Mouse (Mus musculus) megakaryocyte, adult 5-6 weeks (primary cell): ENCODE results near the gene Clrn3. TPM values are rescaled to one million over a fixed set of nuclear protein-coding genes. Genes with fewer than 3 reads are reported as not detected.
A peak's percentile ranks its signal among the peaks of the same experiment; 100 is the strongest.

Source experiments
- ATAC-seq: 2 replicates; pipeline ENCODE4 v1.8.0; 2016; ENCODE audit warnings: mild to moderate bottlenecking, inconsistent platforms; ENCODE audit not compliant: poor library complexity, severe bottlenecking
- total RNA-seq, 2 experiments: library from RNA; stranded (forward) in 1 of 2; stranded (reverse) in 1 of 2; fragments of 153-499, 151-499 nt in 1 of 2; fragments of 221-1000, 200-1000 nt in 1 of 2; gene quantifications; 2 replicates each; pipeline versions ENCODE4 v1.2.3 to v1.2.4; 2015 to 2017

Clrn3 gene
- total RNA-seq, 2 experiments from 2014 or later = not detected

DNA sequence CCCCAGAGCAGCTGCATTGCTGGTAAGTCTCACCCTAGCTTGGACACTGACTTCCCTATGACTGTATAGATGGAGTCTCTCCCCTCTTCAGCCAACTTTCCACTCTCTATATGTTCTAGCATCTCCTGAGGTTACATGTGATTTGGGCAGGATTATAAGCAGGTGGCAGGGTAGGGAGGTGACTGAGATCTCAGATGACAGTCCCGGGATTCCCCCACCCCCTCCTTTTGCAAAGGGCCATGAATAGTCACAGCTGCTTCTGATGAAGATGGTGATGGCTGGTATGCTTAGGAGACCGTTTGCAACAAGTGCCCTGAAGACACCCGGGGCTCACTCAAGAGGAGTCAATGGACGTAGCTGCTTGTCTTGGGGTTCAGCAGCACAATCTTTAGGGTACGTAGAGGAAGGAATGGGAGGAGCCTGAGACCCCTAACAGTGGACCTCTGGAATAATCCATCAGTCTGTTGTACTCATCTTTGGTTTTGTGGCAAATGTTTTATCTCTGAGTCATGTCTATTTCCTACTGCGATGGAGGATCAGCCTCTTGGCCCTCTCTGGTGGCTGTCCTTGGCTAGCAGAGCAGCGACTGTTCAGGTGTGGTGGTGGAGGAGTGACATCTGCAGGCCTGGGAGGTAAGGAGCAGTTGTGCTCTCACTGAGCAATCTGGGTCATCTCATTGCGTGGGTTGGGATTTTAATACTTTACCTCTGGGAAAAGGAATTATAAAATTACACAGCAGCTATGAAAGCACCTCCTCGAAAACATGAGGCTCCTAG lies 38.5 kb downstream of the Clrn3 start:
- ATAC-seq = no peak

DNA sequence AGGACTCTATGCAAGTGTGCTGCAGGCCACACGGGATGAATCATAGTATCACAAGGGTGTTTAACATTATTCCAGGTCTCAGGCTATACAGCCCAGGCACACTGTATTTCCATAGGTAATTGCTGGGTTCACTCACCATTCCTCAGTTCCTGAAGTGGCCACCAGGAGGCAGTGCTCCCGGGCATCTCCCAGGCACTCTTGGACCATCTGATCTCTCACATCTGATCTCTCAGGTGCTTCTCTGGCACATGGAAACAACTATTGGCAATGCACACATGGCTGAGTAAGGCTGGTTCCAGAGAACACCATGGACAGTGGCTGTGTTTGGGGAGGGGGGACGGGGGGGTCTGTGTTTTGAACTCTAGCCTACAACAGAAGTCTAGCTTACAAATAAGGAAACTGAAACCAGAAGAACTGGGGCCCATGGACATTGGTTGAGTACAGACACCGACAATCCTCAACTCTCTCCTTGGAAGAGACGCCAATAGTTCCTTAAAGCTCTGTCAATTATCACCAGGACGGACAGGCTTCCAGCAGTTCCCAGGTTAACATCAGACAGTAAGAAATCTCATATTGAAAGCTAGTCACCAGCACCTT lies 40.1 kb downstream of the Clrn3 start:
- ATAC-seq = peak; percentile 65; the same call in 1 of the 2 replicates

- peak; percentile 82 for ATAC-seq
Measured at GRCm38 (mm10) chr7:135487423-135487822, 41.0 kb downstream of the Clrn3 start.

DNA sequence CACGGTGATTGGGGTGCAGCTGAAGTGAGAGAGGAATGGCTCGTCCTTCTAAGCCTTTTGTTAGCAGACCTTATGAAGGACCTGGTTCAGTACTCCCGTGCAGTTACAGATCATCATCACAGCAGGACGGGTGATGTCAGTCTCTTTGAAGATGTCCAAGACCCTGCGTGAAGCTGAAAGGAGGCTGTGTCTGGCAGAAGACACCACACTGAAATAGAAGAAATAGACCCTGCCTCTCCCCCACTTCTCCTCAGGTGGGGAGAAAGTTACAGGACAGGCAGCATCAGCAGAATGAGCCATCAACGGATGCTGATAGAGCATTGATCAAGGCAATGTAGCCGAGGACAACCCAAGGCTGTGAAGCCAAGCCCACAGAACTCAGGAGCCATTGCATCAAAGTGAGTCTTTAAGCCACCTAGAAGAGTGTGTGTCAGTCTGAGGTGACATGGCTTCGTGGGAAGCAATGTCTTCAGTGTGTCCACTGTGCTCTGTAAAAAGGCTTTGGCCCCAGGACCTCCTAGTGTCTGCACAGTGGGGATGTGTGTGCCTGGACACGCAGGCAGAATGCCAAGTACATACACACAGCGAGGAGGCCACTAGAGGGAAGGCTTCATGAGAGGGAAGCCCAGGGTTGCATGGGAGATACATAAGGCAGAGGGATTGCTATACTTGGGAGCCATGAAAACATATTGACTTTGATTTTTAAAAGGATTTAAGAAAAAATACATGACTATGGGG lies 41.6 kb downstream of the Clrn3 start:
- no peak for ATAC-seq

DNA sequence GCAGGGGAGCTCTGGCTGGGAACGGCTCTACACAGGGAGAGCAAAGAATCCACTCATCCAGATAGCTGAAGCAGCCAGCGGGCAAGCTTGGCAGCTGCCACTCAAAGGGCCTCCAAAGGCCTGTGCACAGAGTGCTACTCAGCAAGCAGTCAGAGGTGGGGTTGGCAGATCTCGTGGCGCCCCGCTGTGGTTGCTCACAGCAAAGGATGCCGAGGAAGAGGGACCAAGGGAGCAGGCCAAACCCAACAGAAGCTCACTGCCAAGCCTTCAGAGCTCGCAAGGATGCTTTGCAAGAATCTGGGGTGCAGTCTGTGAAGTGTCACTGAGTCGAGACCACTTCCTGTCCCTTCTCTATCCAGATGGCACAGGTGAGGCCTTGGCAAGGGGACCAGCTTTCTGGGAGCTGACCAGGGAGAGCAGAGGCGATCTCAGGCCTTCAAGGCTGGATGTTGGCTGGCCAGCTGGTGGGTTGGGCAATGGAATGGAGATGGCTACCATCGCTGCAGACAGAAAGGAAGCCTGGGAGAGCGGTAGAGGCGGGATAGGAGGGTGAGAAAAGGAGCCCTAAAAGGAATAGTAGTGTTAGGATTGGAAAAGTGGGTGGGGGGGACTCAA lies 42.6 kb downstream of the Clrn3 start:
- ATAC-seq = no peak

DNA sequence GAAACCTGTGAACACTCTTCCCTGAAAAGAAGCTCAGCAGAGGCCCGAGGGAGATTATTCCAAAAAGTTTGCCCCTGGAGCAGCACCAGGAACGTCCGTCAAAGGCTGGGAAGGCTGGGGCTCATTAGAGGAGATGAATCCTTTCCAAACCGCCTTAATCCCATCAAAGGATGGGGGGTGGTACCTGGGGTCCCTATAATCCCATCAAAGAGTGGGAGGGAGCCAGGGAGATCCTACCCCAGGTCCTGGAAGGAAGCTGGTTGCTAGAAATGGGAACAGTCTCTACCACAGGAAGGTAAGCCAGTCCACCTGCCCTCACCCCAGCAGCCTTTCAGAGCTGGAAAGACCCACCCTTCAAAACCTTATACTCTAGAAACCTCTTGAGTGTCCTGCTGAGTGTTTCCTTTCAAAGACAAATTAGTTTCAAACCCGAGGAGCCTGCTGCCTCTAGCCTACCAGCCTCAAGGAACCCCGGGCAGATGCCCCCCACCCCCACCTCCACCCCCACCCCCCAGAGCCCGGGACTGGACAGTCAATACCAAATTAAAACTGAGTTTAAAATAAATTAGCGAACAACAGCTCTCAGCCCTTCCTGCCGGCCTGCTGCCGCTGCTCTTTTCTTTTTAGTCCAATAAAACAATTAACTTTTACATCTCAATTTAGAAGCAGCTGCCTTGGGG lies 43.2 kb downstream of the Clrn3 start:
- ATAC-seq = no peak

DNA sequence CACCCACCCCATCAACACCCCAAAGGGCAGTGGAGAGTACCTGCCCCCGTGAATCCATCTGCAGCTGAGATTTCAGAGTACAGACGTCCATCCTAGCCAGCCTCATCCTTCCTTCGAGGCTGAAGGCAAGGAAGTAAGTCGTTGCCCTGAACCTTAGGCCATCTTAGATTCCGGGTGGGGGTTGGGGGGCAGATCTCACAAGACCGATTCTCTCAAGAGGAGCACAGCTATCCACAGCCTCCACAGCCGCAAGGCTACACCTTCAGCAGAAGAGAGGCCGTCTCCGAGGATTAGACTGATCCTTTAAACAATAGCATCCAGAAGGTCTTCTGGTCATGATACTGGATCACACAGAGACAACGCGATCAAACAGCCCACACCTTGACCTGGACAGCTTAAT lies 44.1 kb downstream of the Clrn3 start:
- no peak for ATAC-seq

GRCm38 (mm10) chr7:135483751-135484150 lies 44.7 kb downstream of the Clrn3 start:
- no peak for ATAC-seq

- no peak for ATAC-seq
Measured at GRCm38 (mm10) chr7:135481150-135481549, 47.3 kb downstream of the Clrn3 start.

GRCm38 (mm10) chr7:135479912-135480311 lies 48.5 kb downstream of the Clrn3 start:
- no peak for ATAC-seq

DNA sequence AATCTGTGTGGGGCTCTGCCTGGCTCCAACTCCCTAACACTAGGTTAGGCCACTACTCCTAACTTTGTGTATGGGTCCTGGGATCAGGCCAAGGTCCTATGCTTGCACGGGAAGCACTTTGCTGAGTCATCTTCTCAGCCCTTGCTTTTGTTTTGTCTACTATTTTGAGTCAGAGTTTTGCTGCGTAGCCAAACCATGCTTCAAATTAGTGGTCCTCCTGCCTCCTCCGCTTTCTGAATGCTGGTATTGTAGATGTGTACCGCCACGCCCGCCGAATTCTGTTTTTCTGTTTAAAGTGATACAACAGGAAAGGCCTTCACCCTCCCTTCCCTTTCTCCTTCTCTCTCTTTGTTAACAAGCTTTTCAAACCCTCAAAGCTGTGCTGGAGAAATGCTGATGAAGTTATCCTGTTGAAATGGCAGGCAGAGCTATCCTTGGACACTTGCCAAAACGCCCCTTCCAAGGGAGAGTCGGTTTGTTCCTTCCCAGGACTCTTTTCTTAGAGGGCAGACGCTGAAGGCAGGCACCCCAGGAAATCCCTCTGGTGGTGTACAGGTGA lies 49.1 kb downstream of the Clrn3 start:
- no peak for ATAC-seq

DNA sequence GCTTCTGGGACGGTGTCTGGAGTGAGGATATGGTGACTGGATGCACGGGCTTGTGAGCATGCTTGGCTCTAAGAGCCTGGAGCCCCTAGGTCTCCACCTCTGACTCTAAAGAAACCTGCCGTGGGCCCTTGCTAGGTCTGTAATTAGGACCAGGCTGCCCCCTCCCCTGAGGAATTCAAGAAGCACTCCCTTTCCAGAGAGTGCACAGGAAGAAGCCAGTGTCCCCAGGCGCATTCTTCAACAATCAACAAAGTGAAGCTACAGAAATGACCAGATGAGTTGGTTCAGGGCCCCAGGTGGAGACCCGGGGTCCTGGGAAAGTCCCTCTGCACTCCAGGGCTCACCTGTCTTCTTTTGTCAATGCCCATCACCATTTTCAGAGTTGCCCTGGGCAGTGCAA lies 51.2 kb downstream of the Clrn3 start:
- ATAC-seq = no peak

GRCm38 (mm10) chr7:135475981-135476380 lies 52.5 kb downstream of the Clrn3 start:
- no peak for ATAC-seq

DNA sequence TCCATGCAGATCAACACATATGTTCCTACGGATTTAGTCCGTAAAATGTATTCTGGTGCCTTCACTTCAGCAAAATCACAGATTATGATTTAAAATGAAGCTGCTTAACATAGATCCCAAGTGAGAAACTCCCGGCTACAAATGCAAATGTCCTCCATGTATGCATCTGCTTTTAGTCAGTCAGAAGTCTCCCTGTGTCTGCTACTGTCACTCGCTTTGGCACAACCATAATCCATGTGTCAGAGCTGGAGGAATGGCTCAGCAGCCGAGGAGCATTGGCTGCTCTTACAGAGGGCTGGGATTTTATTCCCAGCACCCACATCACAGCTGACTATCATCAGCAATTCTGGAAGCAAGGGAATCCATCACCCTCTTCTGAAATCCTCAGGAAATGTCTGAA lies 58.1 kb downstream of the Clrn3 start:
- ATAC-seq = no peak

GRCm38 (mm10) chr7:135468631-135469030 lies 59.8 kb downstream of the Clrn3 start:
- no peak for ATAC-seq

DNA sequence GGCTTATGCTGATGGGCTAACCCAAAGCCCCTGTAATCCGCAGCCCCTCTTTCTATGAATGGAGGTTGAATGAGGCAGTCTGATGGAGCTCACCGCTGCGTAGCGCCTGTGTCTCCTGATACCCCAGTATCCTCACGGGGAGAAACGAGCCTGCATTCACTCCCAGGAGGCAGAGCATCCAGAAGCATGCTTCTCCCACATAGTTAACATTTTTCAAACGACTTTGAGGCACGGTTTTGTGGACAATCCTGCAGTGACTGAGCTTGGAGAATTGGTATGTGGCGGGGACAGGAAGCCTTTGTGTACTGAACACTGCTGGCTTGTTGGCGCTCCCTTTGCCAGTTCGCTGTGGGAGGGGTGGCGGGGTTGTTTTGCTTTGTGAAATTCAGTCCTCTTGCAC lies 63.2 kb downstream of the Clrn3 start:
- ATAC-seq = no peak

GRCm38 (mm10) chr7:135464689-135465259 lies 63.7 kb downstream of the Clrn3 start:
- no peak for ATAC-seq
